In genomic region chr4:46620330-46620729, GRCm38 (mm10) we compare ENCODE assay signal across 8 mouse cellular contexts. TPM values are rescaled to one million over a fixed set of nuclear protein-coding genes. Genes with fewer than 3 reads are reported as not detected.
DNase-seq lines count a peak whose midpoint lies in the region; ATAC-seq and TF ChIP-seq lines count a peak whose summit lies in the region.

No protein-coding gene starts in this region.

- H3K36me3 ChIP-seq in embryonic facial prominence, embryonic 11.5 days (replicated peaks; ENCODE audit: control insufficient read depth, insufficient read depth, low read depth, low read length): no peaks in the 10 kb centered on the region
- H3K36me3 ChIP-seq in neural tube, embryonic 12.5 days: no peaks in the 10 kb centered on the region

- DNase-seq in gastrocnemius, adult 2 months: no peak
- DNase-seq in gastrocnemius, postnatal 25 days: no peak
- DNase-seq in ES-CJ7 (ENCODE audit: low read depth, low spot score): peak; percentile 74
- DNase-seq in embryonic facial prominence, embryonic 11.5 days (ENCODE audit: low spot score): peak; percentile 45
- DNase-seq in kidney, postnatal 4 days: peak; percentile 50 to 65
- no peak for DNase-seq in frontal cortex, postnatal 25 days (ENCODE audit: low spot score in 2 of 2)
- DNase-seq in natural killer cell, adult 2 months (ENCODE audit: low spot score in 2 of 2): no peak

- no peak overlapping the region for H3K9ac ChIP-seq in embryonic facial prominence, embryonic 11.5 days (replicated peaks; ENCODE audit: low read length)
- H3K9ac ChIP-seq in neural tube, embryonic 12.5 days: no peak overlapping the region

- no peak overlapping the region for H3K4me3 ChIP-seq in gastrocnemius, adult 2 months
- H3K4me3 ChIP-seq in embryonic facial prominence, embryonic 11.5 days (ENCODE audit: low read depth, low read length): no peak overlapping the region
- H3K4me3 ChIP-seq in neural tube, embryonic 12.5 days: no peak overlapping the region

- H3K9me3 ChIP-seq in embryonic facial prominence, embryonic 11.5 days (replicated peaks; ENCODE audit: control insufficient read depth, low read length): no peaks in the 10 kb centered on the region
- no peaks in the 10 kb centered on the region for H3K9me3 ChIP-seq in neural tube, embryonic 12.5 days

- H3K4me1 ChIP-seq in embryonic facial prominence, embryonic 11.5 days (ENCODE audit: control insufficient read depth, insufficient read depth, low read length): no peaks in the 10 kb centered on the region
- peaks cover 4% of the 10 kb centered on the region for H3K4me1 ChIP-seq in neural tube, embryonic 12.5 days

- 0 out of 2 replicates have a peak, but pooled peaks cover 2% of the 10 kb centered on the region for H3K27me3 ChIP-seq in embryonic facial prominence, embryonic 11.5 days (ENCODE audit: control insufficient read depth, insufficient read depth, low read length)
- H3K27me3 ChIP-seq in neural tube, embryonic 12.5 days (replicated peaks): 0 out of 2 replicates have a peak, but pooled peaks cover 6% of the 10 kb centered on the region

- H3K4me2 ChIP-seq in embryonic facial prominence, embryonic 11.5 days (ENCODE audit: low read depth, low read length): peak overlapping the region; percentile 16; the same call in 1 of the 2 replicates
- peak overlapping the region; percentile 48 for H3K4me2 ChIP-seq in neural tube, embryonic 12.5 days (replicated peaks)

- intact Hi-C loops in gastrocnemius, adult 2 months (cut with DNase I): no loop called here

- 5% methylated on average over 23 of the region's 23 CpGs for WGBS in embryonic facial prominence, embryonic 11.5 days
- 11% methylated on average over 23 of the region's 23 CpGs for WGBS in neural tube, embryonic 12.5 days

- ATAC-seq in embryonic facial prominence, embryonic 11.5 days (replicated peaks; ENCODE audit: insufficient number of reproducible peaks, low FRiP score, low TSS enrichment, low read depth): no peak
- no peak for ATAC-seq in neural tube, embryonic 12.5 days (ENCODE audit: low FRiP score, low read depth)

- TF ChIP-seq CTCF in gastrocnemius, adult 2 months (IDR thresholded peaks at IDR 0.05): peak; percentile 40; the same call in 1 of the 2 replicates

- H3K27ac ChIP-seq in gastrocnemius, adult 2 months: no peak overlapping the region
- H3K27ac ChIP-seq in embryonic facial prominence, embryonic 11.5 days (replicated peaks; ENCODE audit: low read depth, low read length): no peak overlapping the region
- no peak overlapping the region for H3K27ac ChIP-seq in neural tube, embryonic 12.5 days

RNA-seq across cellular contexts. Expression of gene Coro2a, which starts 18.3 kb away (rescaled TPM):
- total RNA-seq in gastrocnemius, adult 2 months (2021): under 1 TPM; 0.10 to 0.39 TPM
- total RNA-seq in gastrocnemius, postnatal 25 days (2021): under 1 TPM in 1 of 2 experiments, not detected in 1; 0.20 TPM
- 6.0 and 6.9 TPM in 2 replicates for polyA plus RNA-seq in embryonic facial prominence, embryonic 11.5 days (2014; fragmentation: Nextera tagmentation; extraction: Ambion mirVana)
- 12.6 and 18.8 TPM in 2 replicates for polyA plus RNA-seq in neural tube, embryonic 12.5 days (2016; fragmentation: Nextera tagmentation; extraction: Ambion mirVana)

RNA-seq across cellular contexts. Expression of gene Tbc1d2, which starts 29.7 kb away (rescaled TPM):
- total RNA-seq in gastrocnemius, adult 2 months (2021): under 1 TPM; 0.39 to 0.59 TPM
- total RNA-seq in gastrocnemius, postnatal 25 days (2021): under 1 TPM; 0.64 to 0.78 TPM
- 1.3 and 1.6 TPM in 2 replicates for polyA plus RNA-seq in embryonic facial prominence, embryonic 11.5 days (2014; fragmentation: Nextera tagmentation; extraction: Ambion mirVana)
- 0.97 and 1.5 TPM in 2 replicates for polyA plus RNA-seq in neural tube, embryonic 12.5 days (2016; fragmentation: Nextera tagmentation; extraction: Ambion mirVana)

Comparison
In these comparisons a context has a peak if more than half of its experiments do, and no peak if none do; other contexts are left out.
1. DNase-seq: peak in ES-CJ7 (single experiment), embryonic facial prominence, embryonic 11.5 days (single experiment) and kidney, postnatal 4 days (2 of 2); none in gastrocnemius, adult 2 months (single experiment), gastrocnemius, postnatal 25 days (single experiment), frontal cortex, postnatal 25 days (0 of 2) and natural killer cell, adult 2 months (0 of 2).